Mouse (Mus musculus): ENCODE results near the gene Akr1b3. TPM values are rescaled to one million over a fixed set of nuclear protein-coding genes. Genes with fewer than 3 reads are reported as not detected.

Gene Akr1b3
- total RNA-seq (2014; rRNA removed; ENCODE audit: low replicate concordance) (142 and 175 TPM in 2 replicates), polyA plus RNA-seq (2015; fragmentation: Nextera tagmentation; extraction: Ambion mirVana) (163 and 165 TPM in 2 replicates)

- H3K27me3 ChIP-seq (ENCODE audit: control insufficient read depth, insufficient read depth, low read length): no peaks in the 10 kb centered on the region
- peaks cover 2% of the 10 kb centered on the region; the same call in 1 of the 2 replicates for H3K36me3 ChIP-seq (replicated peaks; ENCODE audit: control insufficient read depth, insufficient read depth, low read length)
- DNase-seq (ENCODE audit: low spot score): peak; percentile 99
- under 1% methylated on average over 60 of the region's 60 CpGs for WGBS
- peak within 1 kb of the TSS; percentile 68 for H3K4me2 ChIP-seq (ENCODE audit: low read depth, low read length)
- H3K9ac ChIP-seq (replicated peaks; ENCODE audit: low read depth, low read length): peak within 1 kb of the TSS; percentile 64
- TF ChIP-seq CTCF (IDR thresholded peaks at IDR 0.05; ENCODE audit: low read depth): peak; percentile 39
- TF ChIP-seq EP300 (IDR thresholded peaks at IDR 0.05; ENCODE audit: low read depth): no peak
- H3K27ac ChIP-seq (ENCODE audit: low read depth): peak within 1 kb of the TSS; percentile 89
- H3K4me1 ChIP-seq (ENCODE audit: control insufficient read depth, insufficient read depth): peaks cover 5% of the 10 kb centered on the region; the same call in 1 of the 2 replicates
- ATAC-seq (ENCODE audit: insufficient read depth, low read depth): peak; percentile 100
- no peaks in the 10 kb centered on the region for H3K9me3 ChIP-seq (replicated peaks; ENCODE audit: control insufficient read depth, low read length)
- peak within 1 kb of the TSS; percentile 58 for H3K4me3 ChIP-seq (ENCODE audit: low read depth, low read length)
These were observed at the start of gene Akr1b3 for GRCm38 (mm10) chr6:34316854-34317771. Gene Akr1b3, minus strand, starts transcription at chr6:34317478.

DNA sequence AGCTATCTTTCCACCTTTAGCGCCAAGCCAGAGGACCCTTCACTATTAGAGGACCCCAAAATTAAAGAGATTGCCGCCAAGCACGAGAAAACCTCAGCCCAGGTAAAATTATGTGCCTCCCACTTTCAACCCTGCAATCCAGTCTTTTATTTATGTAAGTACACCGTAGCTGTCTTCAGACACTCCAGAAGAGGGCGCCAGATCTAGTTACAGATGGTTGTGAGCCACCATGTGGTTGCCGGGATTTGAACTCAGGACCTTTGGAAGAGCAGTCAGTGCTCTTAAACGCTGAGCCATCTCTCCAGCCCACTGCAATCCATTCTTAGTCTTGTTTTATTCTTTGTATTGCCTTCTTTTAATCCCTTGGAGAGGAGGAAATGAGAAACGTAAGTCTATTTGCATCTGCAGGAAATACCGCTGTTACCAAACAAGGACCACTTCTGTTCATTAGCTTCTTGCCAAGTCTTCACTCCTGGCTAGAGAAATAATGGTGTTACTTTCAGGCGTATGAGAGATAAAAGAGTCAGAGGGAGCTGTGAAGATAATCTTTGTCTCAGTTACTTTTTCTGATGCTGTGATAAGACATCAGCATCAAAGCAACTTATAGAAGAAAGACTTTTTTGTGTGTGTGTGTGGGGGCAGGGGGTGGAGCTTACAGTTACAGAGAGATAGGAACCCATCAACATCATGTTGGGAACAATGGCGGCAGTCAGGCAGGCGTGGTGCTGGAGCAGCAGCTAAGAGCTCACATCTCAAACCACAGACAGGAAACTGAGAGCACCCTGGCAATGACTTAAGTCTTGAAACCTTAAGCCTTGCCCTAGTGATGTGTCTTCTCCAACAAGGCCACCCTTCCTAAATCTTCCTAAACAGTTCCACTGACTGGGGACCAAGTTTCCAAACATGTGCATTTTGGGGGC, 47.2 kb upstream of the Akr1b3 start:
- TF ChIP-seq CTCF (IDR thresholded peaks at IDR 0.05; ENCODE audit: low read depth): no peak
- no peak for TF ChIP-seq EP300 (IDR thresholded peaks at IDR 0.05; ENCODE audit: low read depth)
- Histone ChIP-seq H3K9ac (replicated peaks; ENCODE audit: low read depth, low read length) (no peak overlapping the region), H3K4me2 (ENCODE audit: low read depth, low read length) (no peak overlapping the region), H3K4me3 (ENCODE audit: low read depth, low read length) (no peak overlapping the region), H3K36me3 (replicated peaks; ENCODE audit: control insufficient read depth, insufficient read depth, low read length) (no peaks in the 10 kb centered on the region), H3K9me3 (replicated peaks; ENCODE audit: control insufficient read depth, low read length) (no peaks in the 10 kb centered on the region), H3K27ac (ENCODE audit: low read depth) (no peak overlapping the region), H3K4me1 (ENCODE audit: control insufficient read depth, insufficient read depth) (no peaks in the 10 kb centered on the region), H3K27me3 (ENCODE audit: control insufficient read depth, insufficient read depth, low read length) (no peaks in the 10 kb centered on the region)
- WGBS: 80% methylated on average over 12 of the region's 12 CpGs
- DNase-seq (ENCODE audit: low spot score) (no peak), ATAC-seq (ENCODE audit: insufficient read depth, low read depth) (no peak)

- no peak overlapping the region for H3K4me3 ChIP-seq (ENCODE audit: low read depth, low read length)
- H3K27ac ChIP-seq (ENCODE audit: low read depth): no peak overlapping the region
- no peak overlapping the region for H3K9ac ChIP-seq (replicated peaks; ENCODE audit: low read depth, low read length)
- TF ChIP-seq EP300 (IDR thresholded peaks at IDR 0.05; ENCODE audit: low read depth) (no peak), CTCF (IDR thresholded peaks at IDR 0.05; ENCODE audit: low read depth) (no peak)
- no peaks in the 10 kb centered on the region for H3K36me3 ChIP-seq (replicated peaks; ENCODE audit: control insufficient read depth, insufficient read depth, low read length)
- peaks cover 10% of the 10 kb centered on the region; the same call in 1 of the 2 replicates for H3K4me1 ChIP-seq (ENCODE audit: control insufficient read depth, insufficient read depth)
- ATAC-seq (ENCODE audit: insufficient read depth, low read depth) (no peak), DNase-seq (ENCODE audit: low spot score) (no peak)
- WGBS: 58% methylated on average over 9 of the region's 9 CpGs
- H3K27me3 ChIP-seq (ENCODE audit: control insufficient read depth, insufficient read depth, low read length): no peaks in the 10 kb centered on the region
- H3K9me3 ChIP-seq (replicated peaks; ENCODE audit: control insufficient read depth, low read length): no peaks in the 10 kb centered on the region
- H3K4me2 ChIP-seq (ENCODE audit: low read depth, low read length): no peak overlapping the region
These were observed 38.6 kb upstream of the Akr1b3 start for GRCm38 (mm10) chr6:34355841-34356240.

GRCm38 (mm10) chr6:34355349-34355747, 38.1 kb upstream of the Akr1b3 start:
- Histone ChIP-seq H3K9ac (replicated peaks; ENCODE audit: low read depth, low read length) (no peak overlapping the region), H3K27ac (ENCODE audit: low read depth) (no peak overlapping the region), H3K27me3 (ENCODE audit: control insufficient read depth, insufficient read depth, low read length) (no peaks in the 10 kb centered on the region), H3K36me3 (replicated peaks; ENCODE audit: control insufficient read depth, insufficient read depth, low read length) (no peaks in the 10 kb centered on the region), H3K4me3 (ENCODE audit: low read depth, low read length) (no peak overlapping the region), H3K4me1 (ENCODE audit: control insufficient read depth, insufficient read depth) (peaks cover 10% of the 10 kb centered on the region; the same call in 1 of the 2 replicates), H3K4me2 (ENCODE audit: low read depth, low read length) (no peak overlapping the region), H3K9me3 (replicated peaks; ENCODE audit: control insufficient read depth, low read length) (no peaks in the 10 kb centered on the region)
- no peak for ATAC-seq (ENCODE audit: insufficient read depth, low read depth)
- DNase-seq (ENCODE audit: low spot score): no peak
- 0 out of 2 replicates have a peak, but pooled peaks have one; percentile 7 for TF ChIP-seq CTCF (IDR thresholded peaks at IDR 0.05; ENCODE audit: low read depth)
- no peak for TF ChIP-seq EP300 (IDR thresholded peaks at IDR 0.05; ENCODE audit: low read depth)
- WGBS: 43% methylated on average over 6 of the region's 6 CpGs
